Mouse (Mus musculus): Measurements from ENCODE around the gene Aldh1a2. TPM values are rescaled to one million over a fixed set of nuclear protein-coding genes. Genes with fewer than 3 reads are reported as not detected.

Gene Aldh1a2
- 0.11 TPM in 1 of 2 replicates, not detected in the other for total RNA-seq (2015)
- 0.08 and 0.11 TPM in 2 replicates for total RNA-seq (2017)

DNA sequence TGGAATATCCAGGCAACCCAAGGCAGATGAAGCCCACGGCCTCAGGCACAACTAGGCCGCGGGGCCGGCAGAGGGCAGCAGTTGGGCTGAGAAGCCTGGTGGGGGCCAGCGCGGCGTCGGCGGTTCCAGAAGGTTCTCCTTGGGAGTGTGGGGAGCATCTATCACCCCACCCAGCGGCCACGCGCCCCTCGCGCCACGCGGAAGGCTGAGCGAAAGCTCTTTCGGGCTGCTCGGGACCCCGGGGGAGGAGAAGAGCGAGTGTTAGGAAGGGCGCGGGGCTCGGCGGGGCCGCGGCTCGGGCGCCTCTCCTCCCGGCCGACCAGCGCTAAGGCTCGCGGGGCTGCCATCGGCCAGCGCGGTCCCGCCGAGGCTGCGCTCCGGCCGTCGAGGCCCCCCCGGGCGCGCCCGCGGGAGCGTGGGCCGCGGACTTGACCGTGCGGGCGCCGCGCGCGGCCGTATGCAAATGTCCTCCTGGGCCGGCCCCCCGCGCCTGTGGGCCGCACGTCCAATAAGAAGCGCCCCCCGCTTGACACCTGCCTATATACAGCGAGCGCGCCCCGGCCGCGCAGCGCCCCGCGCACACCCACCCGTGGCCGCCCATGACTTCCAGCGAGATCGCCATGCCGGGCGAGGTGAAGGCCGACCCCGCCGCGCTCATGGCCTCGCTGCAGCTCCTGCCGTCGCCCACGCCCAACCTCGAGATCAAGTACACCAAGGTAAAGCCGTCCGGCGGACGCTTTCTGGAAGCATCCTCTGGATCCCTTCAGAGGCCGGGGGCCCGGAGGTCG lies at the start of gene Aldh1a2:
Gene Aldh1a2 (plus strand): TSS at position 542 of the 788 bp plus-strand sequence.
- peak; percentile 67 for ATAC-seq (ENCODE audit: poor library complexity, severe bottlenecking)

DNA sequence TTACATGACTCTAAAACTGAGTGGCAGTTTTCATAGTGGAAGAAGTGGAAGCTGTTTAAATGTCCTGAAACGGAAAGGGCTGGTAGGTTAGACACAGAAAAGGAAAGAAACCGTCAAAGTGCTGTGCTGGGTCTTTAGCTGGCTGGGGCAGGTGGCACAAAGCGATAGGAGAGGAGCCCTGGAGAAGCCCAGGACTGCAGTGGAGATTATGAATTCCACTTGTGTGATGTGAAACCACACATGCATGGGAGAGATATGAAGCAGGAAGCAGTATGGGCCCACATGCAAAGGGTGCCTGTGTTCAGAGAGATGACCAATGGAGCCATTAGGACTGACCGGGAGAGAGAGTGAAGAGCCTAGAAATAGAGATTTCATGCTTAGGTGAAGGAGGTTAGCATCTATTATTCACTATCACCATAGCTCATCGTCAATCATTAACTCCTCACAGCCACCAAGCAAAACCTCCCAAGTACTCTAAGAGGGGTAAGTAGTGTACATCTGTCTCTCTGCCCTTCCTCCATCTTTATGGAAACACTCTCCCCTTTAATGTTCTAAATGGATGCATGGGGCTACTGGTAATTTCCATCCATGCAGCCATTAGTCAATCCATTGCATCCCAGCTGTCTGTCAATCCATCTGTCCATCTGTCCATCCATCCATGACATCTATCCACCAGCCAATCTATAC lies 49.4 kb upstream of the Aldh1a2 start:
- ATAC-seq (ENCODE audit: poor library complexity, severe bottlenecking) = no peak

DNA sequence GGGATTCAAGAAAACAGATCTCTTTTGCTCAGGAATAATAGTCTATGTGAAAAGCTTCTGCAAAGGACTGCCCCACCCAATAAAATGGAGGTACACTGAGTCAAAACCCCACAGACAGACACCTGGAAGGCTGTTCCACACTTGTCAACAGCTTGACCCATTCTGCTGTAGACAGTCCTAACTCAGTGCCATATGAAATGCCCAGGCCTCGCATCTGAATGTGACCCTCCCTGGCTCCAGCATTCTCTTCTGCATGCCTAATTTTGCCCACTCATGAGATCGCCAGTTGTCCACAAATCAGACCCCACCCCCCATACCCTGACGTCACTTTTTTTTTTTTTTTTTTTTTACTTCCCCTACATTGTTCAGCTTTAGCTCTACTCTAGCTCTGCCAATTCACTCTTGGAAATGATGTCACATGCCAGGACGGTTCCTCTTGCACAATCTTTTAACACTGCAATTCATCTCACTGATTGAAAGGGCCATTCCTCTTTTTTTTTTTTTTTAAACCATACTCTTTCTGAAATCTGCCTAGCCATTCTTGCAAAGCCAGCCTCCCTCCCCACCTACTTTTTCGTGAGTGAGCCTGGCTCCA lies 48.6 kb upstream of the Aldh1a2 start:
- ATAC-seq (ENCODE audit: poor library complexity, severe bottlenecking) = peak; percentile 67

DNA sequence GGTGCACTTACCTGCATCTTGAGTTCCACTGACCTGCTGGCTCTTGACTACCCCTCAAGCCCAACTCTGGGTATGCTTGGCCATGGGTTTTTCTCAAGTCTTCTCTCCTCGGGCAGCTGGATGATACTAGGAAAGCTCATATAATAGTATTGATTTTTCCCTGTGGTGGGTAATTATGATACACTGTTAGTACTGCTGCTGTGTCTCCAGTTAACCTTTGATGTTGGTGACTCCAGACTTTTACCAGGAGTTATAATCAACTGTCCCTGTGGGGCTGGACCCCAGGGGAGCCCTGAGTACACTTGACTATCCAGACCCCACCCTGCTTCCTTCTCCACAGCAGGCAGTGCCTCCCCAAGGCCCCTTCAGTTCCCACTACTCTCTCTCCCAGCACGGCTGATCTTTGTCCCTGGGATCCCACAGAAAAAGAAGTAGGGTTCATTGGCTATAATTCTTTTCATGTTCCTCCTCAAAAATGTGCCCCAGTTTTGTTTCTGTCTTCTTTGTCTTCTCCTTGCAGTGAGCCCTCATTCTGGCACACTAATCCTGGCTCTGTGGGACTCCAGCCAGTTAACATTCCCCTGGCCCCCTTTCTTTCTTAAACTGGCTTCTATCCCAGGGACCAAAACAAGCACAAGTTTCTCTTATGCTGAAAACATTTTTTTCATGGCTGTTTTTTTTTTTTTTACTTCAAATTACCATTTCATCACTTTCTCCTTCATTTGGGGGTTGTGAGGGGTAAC lies 47.9 kb upstream of the Aldh1a2 start:
- ATAC-seq (ENCODE audit: poor library complexity, severe bottlenecking) = no peak

DNA sequence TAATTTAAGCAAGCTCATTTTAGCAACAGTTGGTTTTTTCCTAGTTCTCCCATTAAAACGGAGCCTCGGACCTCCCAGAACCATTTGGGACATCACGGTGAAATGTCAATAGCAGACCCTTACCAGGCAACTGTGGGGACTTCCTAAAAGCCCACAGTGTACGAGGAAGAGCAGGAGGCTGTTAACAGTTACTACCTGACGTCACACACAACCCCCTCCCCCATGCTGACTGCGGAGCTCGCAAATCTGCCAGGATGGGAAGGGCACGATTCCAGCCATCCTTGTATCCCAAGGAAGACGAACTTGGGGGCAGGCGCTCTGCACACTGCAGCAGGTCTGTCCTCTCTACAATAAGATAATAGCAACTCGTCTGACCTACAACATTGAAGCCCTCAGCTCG lies 47.1 kb upstream of the Aldh1a2 start, which contains the start of gene Aqp9:
Gene Aqp9 (minus strand): TSS at position 172 of the 400 bp plus-strand sequence.
- no peak for ATAC-seq (ENCODE audit: poor library complexity, severe bottlenecking)

DNA sequence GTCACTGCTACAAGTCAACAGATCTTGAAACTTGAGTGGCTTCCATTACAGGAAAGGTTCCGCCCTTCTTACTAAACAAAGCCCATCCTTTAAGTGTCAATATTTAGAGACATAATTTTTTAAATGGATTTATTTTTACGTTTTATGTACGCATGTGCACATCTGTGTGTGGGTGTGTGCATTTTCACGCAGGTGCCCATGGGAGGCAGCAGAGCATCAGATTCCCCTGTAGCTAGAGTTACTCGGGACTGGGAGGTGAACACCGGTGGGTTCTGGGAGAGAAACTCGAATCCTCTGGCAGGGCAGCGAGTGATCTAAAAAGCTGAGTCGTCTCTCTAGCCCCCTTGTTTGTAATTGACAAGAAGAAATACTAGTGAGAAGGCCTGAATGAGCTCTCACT lies 42.1 kb upstream of the Aldh1a2 start:
- ATAC-seq (ENCODE audit: poor library complexity, severe bottlenecking) = no peak

DNA sequence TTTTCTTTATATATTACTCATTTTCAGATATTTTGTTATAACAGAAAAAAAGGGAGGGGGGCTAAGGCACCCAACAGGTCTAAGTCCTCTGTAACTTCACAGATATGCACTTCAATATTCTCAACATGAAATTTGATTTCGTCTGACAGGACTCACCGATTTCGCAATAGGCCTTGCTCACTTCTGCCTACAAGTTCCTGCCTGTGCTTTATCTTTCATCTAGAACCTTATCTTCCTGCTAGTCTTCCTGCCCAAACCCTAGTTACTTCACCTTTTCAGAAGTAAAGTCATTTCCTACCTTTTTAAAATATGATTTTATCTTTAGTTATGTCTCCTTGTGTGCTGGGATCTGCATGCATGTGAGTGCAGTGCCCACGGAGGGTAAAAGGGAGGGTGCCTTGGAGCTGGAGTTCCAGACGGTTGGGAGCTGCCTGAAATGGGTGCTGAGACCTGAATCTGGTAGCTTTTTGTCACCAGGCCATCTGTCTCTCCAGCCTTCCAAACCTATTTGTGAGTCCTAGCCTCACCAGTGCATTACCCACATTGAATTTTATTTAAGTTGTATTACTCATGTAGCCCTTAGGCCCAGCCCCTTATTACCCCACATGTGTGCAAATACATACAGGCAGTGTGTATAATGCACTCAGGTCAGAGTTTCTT lies 41.1 kb upstream of the Aldh1a2 start:
- ATAC-seq (ENCODE audit: poor library complexity, severe bottlenecking) = peak; percentile 71

DNA sequence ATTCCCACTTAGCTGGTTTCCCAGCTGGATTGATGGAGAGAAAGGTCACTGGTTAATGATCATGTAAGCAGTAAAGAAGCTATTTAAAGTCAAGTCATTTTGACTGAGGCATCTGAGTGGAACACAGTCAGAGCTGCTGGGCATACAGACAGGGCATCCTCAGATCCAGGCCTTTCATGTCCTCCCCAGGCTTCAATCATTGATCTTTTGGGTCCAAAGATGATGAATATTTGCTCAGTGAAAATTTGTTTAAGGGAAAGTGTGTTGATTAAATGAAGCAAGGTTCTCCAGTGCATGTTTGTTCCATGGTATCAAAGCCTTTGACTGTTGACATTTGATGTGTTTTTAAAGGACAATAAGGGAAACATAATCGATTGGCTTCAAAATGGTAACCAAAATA lies 39.9 kb upstream of the Aldh1a2 start:
- no peak for ATAC-seq (ENCODE audit: poor library complexity, severe bottlenecking)

DNA sequence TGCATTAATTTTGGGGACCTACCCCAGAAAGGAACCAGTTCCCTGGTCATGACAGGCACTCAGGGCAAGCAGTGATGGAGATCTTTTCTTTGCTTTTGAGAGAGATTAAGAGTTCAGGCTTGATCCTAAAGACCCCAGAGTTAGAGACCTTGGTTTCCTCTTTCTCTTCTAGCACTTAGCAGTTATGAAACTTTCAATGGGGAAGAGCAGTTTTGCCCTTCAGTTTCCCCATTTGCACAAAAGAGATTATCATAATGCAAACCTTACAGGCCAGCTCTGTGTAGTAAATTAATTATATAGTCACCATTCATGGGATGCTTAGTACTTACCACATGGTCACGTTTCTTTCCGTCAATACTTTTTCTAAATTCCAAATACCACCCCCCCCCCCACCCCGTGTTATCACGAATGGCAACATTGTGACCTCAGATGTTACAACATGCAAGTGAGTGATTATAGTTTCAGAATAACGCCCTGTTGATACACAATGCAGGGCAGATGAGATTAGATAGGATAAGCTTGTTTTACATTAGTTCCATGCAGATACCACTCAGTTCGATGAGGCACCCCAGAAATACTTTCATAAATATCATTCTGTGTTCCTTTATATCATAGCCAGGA lies 36.2 kb upstream of the Aldh1a2 start:
- ATAC-seq (ENCODE audit: poor library complexity, severe bottlenecking) = peak; percentile 70

DNA sequence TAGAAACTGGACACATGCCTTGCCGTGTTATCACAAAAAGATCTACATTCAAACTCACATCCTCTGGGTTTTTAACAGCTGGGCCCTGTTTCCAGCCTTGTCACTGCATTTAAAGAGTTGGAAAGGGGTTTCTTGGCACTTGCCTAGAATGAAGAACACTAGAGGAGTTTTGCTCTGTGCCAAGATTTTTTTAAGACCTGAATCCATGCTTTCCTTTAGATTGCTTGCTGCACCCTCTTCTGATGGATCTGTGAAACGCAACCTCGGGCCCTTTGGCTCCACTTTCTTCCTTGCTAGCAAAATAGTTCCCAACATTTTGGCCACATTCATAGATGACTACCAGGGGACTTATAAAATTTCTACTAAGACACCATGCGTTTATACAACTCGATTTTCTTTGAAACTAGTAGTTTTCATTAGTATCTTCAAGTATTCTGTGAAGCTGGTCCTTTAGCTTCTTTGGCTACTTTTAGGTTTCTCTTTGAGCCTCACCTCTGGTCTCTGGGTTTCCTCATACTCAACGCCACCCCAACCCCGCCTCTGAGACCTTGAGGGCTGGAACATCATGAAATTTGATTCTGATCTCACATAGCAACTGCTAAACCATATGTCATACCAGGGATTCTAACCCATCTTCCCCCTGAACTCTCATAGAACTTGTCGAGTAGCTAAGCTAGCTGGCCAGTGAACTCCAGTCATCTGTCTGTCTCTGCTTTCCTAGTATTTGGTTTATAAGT lies 35.5 kb upstream of the Aldh1a2 start:
- no peak for ATAC-seq (ENCODE audit: poor library complexity, severe bottlenecking)

DNA sequence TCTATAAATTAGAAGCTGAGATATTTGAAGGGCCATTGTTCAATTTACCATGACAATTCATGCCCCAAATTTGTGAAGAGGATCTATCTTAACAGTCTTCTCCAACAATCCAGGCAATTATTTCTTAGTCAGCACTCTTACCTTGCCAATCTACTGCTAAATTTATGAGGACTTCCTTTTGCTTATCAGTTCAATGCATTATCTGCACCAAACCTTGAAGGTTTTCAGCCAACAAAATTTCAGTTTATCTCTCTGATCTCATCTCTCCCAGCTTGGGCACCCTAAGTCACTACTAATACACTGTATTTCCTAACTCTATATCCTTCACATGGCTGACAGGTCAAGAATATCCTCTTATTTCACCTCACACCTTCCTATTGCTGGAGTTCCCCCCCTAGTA lies 30.3 kb upstream of the Aldh1a2 start:
- ATAC-seq (ENCODE audit: poor library complexity, severe bottlenecking) = no peak

DNA sequence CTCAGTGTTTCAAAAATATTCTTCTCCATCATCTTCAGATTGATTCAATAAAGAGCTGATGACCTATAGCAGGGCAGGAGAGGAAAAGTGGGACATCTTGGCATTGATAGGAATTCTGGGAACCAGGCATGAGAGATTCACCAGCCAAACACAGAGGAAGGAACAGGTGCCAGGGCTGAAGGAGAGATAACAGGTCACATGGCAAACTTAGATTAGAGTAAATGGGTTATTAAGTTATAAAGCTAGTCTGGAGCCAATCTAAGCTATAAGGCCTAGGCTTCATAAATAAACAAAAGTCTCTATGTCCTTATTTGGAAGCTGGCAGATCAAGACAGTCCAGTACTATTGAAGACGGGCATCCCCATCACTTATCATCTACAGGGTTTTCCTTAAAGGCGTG lies 29.8 kb upstream of the Aldh1a2 start:
- ATAC-seq (ENCODE audit: poor library complexity, severe bottlenecking) = no peak

DNA sequence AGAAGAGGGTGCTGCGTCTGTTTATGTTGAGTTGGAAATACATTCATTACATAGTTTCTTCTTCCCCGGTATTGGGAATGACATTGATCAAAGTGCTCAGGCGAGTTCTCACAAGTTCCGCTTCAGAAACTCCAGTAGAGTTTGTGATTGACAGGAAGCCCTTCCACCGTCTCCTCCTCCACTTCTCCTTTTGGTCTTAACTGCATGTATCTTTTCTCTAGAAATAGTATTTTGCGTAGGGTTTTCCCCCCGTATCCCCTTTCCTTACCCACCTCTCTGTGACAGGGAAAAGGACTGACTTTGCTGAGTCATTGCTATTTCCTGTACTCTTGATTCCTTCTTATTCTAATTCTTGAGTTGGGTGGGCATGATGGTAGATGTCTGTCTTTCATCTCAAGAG lies 28.2 kb upstream of the Aldh1a2 start:
- ATAC-seq (ENCODE audit: poor library complexity, severe bottlenecking) = peak; percentile 76

DNA sequence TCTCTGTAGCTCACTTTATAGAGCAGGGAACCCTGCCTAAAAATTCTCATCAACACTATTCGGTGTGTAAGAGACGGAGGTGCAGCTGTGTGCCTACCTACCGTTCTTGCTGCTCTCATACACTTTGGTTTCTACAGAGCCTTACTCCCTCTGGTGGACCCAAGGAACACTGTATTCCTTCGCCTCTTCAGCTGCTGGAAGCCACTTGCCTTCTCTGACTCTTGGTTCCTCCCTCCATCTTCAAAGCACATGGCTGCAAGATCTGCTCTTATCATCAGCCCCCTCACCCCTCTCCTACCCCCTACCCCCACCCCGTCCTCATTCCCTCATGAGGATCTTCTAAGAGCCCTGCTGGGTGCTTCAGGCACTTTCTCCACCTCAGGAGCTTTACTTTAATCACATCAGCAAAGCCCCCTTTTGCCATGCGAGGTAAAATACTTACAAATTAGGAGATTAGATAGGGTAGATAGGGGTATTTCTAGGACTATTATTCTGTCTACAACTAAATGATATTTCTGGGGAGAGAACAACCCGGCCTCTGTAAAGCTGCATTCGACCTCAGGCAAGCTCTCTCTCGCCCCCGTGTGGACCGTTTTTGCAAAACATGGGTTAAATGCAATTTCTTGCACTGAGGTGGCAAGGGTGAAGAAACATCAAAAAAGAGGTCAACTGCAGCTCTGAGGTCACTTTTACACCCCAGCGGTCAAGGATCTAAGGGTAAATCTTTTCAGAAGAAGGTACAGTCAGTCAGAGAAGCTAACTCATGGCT lies 26.8 kb upstream of the Aldh1a2 start:
- ATAC-seq (ENCODE audit: poor library complexity, severe bottlenecking) = peak; percentile 92

DNA sequence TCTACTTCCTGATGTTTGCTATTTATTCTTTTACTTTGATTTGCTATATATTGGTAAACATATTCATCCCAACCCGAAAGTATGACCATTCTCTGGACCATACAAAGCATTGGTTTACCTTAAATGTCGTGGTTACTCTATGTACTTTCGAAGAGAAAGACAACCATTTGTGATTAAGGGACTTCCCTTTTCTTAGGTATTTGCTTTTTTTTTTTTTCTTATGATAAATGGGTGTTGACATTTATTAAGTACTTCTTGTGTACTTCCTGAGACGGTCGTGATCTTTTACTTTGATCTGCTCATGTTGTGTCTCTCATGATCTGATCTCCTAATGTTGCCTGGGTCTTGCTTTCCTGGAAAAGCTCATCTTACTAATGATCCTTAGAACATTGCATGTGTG lies 16.8 kb upstream of the Aldh1a2 start:
- ATAC-seq (ENCODE audit: poor library complexity, severe bottlenecking) = no peak

DNA sequence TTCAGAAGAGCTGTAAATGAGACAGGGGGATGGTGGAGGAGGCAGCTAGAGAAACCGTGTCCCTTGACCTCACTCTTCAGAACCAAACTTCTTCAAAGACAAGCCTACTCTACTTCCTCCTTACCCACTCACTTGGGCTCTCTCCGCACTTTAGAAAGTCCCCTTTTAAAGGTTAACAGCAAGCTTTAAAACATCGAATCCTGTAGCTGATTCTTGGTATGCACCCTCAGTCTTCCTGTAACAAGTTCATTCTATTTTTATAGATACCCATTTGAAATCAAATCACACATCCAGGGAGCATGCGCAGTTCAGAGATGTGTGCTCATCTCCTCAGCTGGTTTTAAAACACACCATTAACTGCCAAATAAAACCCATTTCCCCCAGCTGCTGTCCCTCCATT lies 13.3 kb upstream of the Aldh1a2 start:
- ATAC-seq (ENCODE audit: poor library complexity, severe bottlenecking) = no peak

DNA sequence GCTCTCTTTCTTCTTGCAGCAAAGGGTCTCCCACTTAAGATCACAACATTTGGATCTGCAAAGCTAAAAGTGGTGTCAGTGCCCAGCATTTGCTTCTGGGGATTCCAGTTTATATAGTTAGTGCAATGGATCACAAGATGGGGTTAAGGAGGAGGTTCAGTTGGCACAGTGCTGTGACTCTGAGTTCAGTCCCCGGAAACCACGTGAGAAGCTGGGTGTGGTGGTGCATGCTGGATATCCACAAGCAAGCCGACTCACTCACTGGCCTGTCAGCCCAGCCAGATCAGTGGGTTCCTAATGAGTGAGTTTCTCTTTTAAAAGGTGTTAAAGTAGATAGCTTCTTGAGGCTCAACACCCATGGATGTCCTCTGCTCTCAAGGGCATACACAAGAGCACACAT lies 6.3 kb upstream of the Aldh1a2 start:
- ATAC-seq (ENCODE audit: poor library complexity, severe bottlenecking) = no peak

DNA sequence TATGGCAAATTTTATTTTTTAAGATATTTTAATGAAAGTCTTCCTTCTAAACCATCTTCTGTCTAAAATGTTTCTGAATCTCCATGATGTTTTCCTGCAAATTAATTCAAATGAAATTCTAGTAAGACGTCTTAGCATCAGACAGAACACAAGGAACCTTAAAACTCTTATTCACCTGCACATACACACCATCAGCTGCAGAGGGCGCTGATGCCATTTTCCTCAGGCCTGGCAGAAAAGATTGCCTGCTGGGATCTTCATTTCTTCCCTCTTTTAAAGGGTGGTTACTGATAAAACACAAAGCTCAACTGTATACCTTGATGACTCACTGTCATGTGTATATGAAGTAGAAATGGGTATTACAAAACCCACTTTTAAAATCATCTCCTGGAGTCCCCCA lies 4.7 kb upstream of the Aldh1a2 start:
- no peak for ATAC-seq (ENCODE audit: poor library complexity, severe bottlenecking)

DNA sequence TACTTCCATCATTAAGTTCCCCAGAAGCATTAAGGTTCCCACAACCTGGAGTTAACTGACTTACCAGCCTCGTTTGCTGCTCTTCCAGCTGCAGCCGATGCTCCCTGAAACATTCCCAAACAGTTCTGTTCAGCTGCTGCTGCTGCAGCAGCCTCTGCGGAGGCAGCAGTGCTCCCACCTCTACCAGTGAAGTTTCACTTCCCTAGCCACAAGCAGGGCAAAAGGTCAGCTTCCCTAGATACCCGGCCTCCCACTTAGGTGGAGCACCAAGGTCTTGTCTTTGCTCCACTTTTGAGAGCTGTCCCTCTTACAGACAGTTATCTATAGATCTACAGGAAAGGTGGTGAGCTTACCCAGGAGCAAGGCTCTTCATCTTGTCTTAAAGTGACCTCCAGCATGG lies 2.0 kb upstream of the Aldh1a2 start:
- peak; percentile 78 for ATAC-seq (ENCODE audit: poor library complexity, severe bottlenecking)
